Mouse (Mus musculus) macrophage (primary cell): Measurements from ENCODE around the gene Kifc3. TPM values are rescaled to one million over a fixed set of nuclear protein-coding genes. Genes with fewer than 3 reads are reported as not detected.

ENCODE experiments used
- H3K27ac ChIP-seq: fragments of 350-480 bp; formaldehyde crosslinking; 2 replicates; pipeline ENCODE4 v1.9.0; 2021
- H3K36me3 ChIP-seq: fragments of 350-480 bp; formaldehyde crosslinking; 2 replicates; pipeline ENCODE4 v1.9.0; 2021; ENCODE audit errors: inconsistent target
- H3K4me3 ChIP-seq: fragments of 350-480 bp; formaldehyde crosslinking; 2 replicates; pipeline ENCODE4 v1.9.0; 2021; ENCODE audit errors: inconsistent target
- H3K79me2 ChIP-seq: fragments of 350-480 bp; formaldehyde crosslinking; 2 replicates; pipeline ENCODE4 v1.9.0; 2021; ENCODE audit errors: inconsistent target
- WGBS: methylation state at CpG from one replicate; pipeline ENCODE4 v1.1.7; 2026; ENCODE audit warnings: inconsistent platforms; ENCODE audit not compliant: missing documents; 5-methylcytosine and 5-hydroxymethylcytosine counted together
- polyA plus RNA-seq: library from polyadenylated mRNA; stranded (reverse); fragments of 250-400 nt; gene quantifications from 3 replicates; pipeline ENCODE4 v1.2.4, GENCODE M21; 2018; ENCODE audit warnings: inconsistent platforms

Gene Kifc3
- polyA plus RNA-seq, 1 experiment from 2014 or later, result 5.6 TPM

DNA sequence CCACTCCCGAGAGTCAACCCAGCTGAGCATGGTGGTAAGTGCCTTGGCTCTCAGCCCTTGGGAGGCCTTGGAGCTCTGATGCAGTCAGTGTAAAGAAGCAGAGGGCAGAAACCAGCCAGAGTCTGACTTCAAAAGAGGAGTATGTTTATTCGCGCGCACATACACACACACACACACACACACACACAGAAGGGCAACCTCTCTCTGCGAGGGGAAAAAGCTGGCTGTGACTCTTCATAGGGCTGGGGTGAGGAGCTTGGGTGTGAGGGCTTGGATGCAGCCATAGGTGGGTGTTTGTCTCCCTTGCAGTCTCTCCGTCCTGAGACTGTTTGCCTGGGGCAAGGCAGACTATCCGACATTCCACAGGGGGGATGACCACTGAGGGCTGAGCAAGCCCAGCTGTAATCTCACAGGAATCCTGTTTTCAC, 18.0 kb upstream of the Kifc3 start:
- no peaks in the 10 kb centered on the region for H3K79me2 ChIP-seq
- WGBS, result 75% methylated on average over 3 of the region's 7 CpGs
- no peaks in the 10 kb centered on the region for H3K36me3 ChIP-seq
- no peak overlapping the region for H3K27ac ChIP-seq
- no peak overlapping the region for H3K4me3 ChIP-seq

GRCm38 (mm10) chr8:95219623-95220022, 17.0 kb upstream of the Kifc3 start:
- H3K36me3 ChIP-seq, result no peaks in the 10 kb centered on the region
- H3K79me2 ChIP-seq, result no peaks in the 10 kb centered on the region
- 79% methylated on average over 8 of the region's 8 CpGs for WGBS
- H3K27ac ChIP-seq, result no peak overlapping the region
- no peak overlapping the region for H3K4me3 ChIP-seq

GRCm38 (mm10) chr8:95215709-95216360, 13.2 kb upstream of the Kifc3 start:
- H3K27ac ChIP-seq, result no peak overlapping the region
- WGBS, result 83% methylated on average over 11 of the region's 11 CpGs
- H3K4me3 ChIP-seq, result no peak overlapping the region
- no peaks in the 10 kb centered on the region for H3K79me2 ChIP-seq
- no peaks in the 10 kb centered on the region for H3K36me3 ChIP-seq

DNA sequence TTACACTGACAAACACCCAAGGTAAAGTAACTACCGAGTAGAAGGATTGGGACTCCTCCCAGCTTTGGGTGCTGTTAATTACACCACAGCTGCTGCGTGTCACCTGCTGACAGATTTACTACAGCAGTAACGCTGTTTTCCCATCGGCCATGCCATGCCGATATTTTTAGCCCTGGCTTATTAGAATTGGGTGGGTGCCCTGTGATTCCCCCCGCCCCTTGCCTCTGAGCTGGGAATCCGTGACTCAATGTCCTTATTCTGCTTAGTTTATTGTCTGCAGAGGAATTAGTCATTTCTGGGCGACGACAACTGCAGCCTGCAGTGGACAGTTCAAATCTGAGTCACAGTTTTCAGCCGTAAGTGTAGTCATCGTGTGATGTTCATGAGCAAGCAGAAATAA, 7.3 kb upstream of the Kifc3 start:
- H3K79me2 ChIP-seq, result no peaks in the 10 kb centered on the region
- H3K27ac ChIP-seq, result no peak overlapping the region
- H3K36me3 ChIP-seq, result no peaks in the 10 kb centered on the region
- H3K4me3 ChIP-seq, result no peak overlapping the region
- WGBS, result 13% methylated on average over 11 of the region's 11 CpGs

DNA sequence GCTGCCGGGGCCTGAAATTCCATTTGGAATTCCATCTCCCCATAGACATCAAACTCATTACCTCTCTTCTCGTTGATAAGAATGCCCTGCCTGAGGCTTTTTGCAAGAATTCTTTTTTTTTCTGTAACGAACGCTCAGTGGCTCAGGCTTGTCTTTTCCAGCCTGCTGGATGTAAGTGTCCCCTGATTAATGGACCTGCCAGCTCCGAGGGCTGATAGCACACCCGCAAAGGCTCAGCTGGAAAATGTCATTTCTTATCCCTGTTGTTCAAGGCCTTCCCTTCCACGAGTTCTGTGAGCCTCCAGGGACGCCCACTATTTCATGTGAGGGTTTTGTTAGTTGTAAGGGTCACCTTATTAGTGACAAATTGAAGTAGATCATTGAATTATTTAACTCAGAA, 3.3 kb upstream of the Kifc3 start:
- Histone ChIP-seq H3K36me3 (no peaks in the 10 kb centered on the region), H3K79me2 (no peaks in the 10 kb centered on the region), H3K4me3 (no peak overlapping the region), H3K27ac (no peak overlapping the region)
- 79% methylated on average over 8 of the region's 8 CpGs for WGBS

GRCm38 (mm10) chr8:95204039-95204380, 1.4 kb upstream of the Kifc3 start:
- Histone ChIP-seq H3K4me3 (no peak overlapping the region), H3K27ac (no peak overlapping the region), H3K36me3 (no peaks in the 10 kb centered on the region), H3K79me2 (no peaks in the 10 kb centered on the region)
- WGBS, result 18% methylated on average over 10 of the region's 10 CpGs

- Histone ChIP-seq H3K4me3 (no peak overlapping the region), H3K27ac (no peak overlapping the region), H3K79me2 (no peaks in the 10 kb centered on the region), H3K36me3 (no peaks in the 10 kb centered on the region)
- 84% methylated on average over 6 of the region's 9 CpGs for WGBS
Observed at GRCm38 (mm10) chr8:95203326-95204038, 870 bp upstream of the Kifc3 start.

GRCm38 (mm10) chr8:95202056-95202570, 499 bp downstream of the Kifc3 start:
- 87% methylated on average over 8 of the region's 8 CpGs for WGBS
- Histone ChIP-seq H3K79me2 (no peaks in the 10 kb centered on the region), H3K27ac (no peak overlapping the region)

GRCm38 (mm10) chr8:95201491-95201890, 1.1 kb downstream of the Kifc3 start:
- no peaks in the 10 kb centered on the region for H3K36me3 ChIP-seq
- no peak overlapping the region for H3K4me3 ChIP-seq
- no peaks in the 10 kb centered on the region for H3K79me2 ChIP-seq
- WGBS, result 76% methylated on average over 7 of the region's 7 CpGs
- no peak overlapping the region for H3K27ac ChIP-seq

More at GRCm38 (mm10) chr8:95202056-95202570, 499 bp downstream of the Kifc3 start:
- Histone ChIP-seq H3K36me3 (no peaks in the 10 kb centered on the region), H3K4me3 (no peak overlapping the region)

GRCm38 (mm10) chr8:95200001-95200405, 2.6 kb downstream of the Kifc3 start:
- H3K79me2 ChIP-seq, result no peaks in the 10 kb centered on the region
- 91% methylated on average over 9 of the region's 9 CpGs for WGBS
- no peak overlapping the region for H3K4me3 ChIP-seq
- H3K27ac ChIP-seq, result no peak overlapping the region
- H3K36me3 ChIP-seq, result no peaks in the 10 kb centered on the region

DNA sequence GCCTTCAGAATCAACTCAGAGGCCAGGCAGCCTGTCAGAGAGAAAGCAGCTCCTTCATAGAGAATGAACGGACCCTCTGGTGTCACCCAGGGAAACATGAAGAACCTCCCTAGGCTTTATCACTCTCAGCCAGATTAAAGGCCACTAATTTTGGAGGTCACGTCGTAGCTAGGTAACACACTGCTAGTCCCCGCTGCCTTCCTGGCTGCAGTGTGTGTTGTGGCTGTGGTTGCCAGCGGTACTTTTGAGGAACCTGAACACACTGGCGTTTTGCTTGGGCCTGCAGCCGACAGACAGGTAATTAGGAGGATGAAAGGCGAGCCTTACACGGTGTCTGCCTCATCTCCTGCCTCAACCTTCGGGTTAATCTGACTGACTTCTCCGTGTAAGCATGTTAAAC, 6.9 kb downstream of the Kifc3 start:
- no peaks in the 10 kb centered on the region for H3K79me2 ChIP-seq
- 54% methylated on average over 11 of the region's 11 CpGs for WGBS
- no peak overlapping the region for H3K4me3 ChIP-seq
- no peaks in the 10 kb centered on the region for H3K36me3 ChIP-seq
- H3K27ac ChIP-seq, result no peak overlapping the region

DNA sequence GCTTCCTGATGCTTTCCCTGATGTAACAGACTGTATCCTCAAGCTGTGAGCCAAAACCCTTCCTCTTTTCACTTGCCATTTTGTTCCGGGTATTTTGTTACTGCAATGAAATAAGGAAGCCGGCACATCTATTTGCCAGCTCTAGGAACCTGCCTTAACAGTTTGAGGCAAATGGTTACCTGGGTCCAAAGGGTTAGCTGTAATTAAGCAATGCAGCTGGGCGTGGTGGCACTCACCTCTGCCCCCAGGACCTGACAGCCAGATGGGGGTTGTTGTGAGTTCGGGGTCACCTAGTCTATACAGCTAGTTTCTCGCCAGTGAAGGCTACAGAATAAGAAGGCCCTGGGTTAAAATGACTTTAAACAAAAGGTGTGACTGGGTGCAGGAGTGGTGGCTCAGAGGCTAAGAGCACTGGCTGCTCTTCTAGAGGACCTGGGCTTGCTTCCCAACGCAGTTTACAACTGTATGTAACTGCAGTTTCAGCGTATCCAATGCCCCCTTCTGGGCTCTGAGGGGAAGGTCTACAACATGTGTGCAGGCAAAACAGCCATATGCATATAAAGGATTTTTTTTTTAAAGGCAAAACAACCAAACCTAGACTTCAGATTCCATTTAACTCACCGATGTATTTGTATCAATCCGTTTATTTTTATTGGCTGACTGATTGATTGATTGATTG, 11.0 kb downstream of the Kifc3 start:
- WGBS, result 92% methylated on average over 9 of the region's 9 CpGs
- Histone ChIP-seq H3K36me3 (no peaks in the 10 kb centered on the region), H3K79me2 (no peaks in the 10 kb centered on the region), H3K27ac (no peak overlapping the region), H3K4me3 (no peak overlapping the region)

- Histone ChIP-seq H3K27ac (no peak overlapping the region), H3K36me3 (no peaks in the 10 kb centered on the region), H3K4me3 (no peak overlapping the region), H3K79me2 (no peaks in the 10 kb centered on the region)
- 83% methylated on average over 5 of the region's 5 CpGs for WGBS
Observed at GRCm38 (mm10) chr8:95187579-95187978, 15.0 kb downstream of the Kifc3 start.

GRCm38 (mm10) chr8:95185891-95186513, 16.6 kb downstream of the Kifc3 start:
- WGBS, result 72% methylated on average over 7 of the region's 7 CpGs
- H3K27ac ChIP-seq, result no peak overlapping the region
- no peak overlapping the region for H3K4me3 ChIP-seq
- no peaks in the 10 kb centered on the region for H3K36me3 ChIP-seq
- no peaks in the 10 kb centered on the region for H3K79me2 ChIP-seq

DNA sequence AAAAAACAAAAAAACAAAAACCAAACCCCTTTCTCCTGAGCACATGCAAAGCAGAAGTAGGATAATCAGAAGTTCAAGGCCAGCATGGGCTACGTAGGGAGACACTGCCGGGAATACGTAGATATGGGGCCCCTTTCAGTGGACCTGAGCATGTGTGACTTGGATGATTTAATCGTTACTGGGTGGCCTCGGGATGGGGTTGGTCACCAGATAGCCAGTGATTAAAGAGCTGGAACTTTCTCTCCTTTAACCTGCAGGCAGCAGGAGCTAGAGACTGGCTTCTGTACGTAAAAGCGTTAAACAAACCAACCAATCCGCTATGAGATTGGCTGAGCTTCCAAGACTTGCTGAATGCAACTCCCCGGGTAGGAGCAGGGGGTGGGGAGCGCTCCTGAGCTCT, 17.5 kb downstream of the Kifc3 start:
- WGBS, result 84% methylated on average over 10 of the region's 10 CpGs
- Histone ChIP-seq H3K36me3 (no peaks in the 10 kb centered on the region), H3K27ac (no peak overlapping the region)

More for the DNA sequence above, 17.5 kb downstream of the Kifc3 start:
- Histone ChIP-seq H3K79me2 (no peaks in the 10 kb centered on the region), H3K4me3 (no peak overlapping the region)
